In the genomic region with DNA sequence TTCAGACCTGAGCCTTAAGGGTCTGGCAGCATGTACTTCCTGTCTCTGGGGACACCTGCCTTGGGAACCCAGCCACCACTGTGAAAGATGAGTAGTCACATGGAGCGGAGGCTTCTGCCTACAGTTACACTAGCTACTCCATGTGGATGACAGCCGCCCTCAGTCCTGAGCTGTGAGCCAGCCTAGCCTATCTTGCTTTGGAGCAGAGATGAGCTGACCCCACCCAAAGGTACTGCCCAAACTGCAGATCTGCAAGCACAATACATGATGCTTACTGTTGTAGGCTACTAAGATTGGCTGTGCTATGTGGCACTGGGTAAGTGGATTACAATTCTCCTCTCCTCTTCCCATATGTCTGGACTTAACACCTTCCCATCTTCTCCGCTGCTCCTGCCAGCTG, we compare ENCODE assay signal across 27 mouse cellular contexts. TPM values are rescaled to one million over a fixed set of nuclear protein-coding genes. Genes with fewer than 3 reads are reported as not detected.
DNase-seq lines count a peak whose midpoint lies in the region; ATAC-seq and TF ChIP-seq lines count a peak whose summit lies in the region.
"Had no signal": no experiment of that assay in that cellular context is flagged by ENCODE, and none has a peak within 500 bp of the region (broad histone marks: within the 10 kb centered on the region; RNA-seq: fewer than 3 reads in every experiment).

No protein-coding gene starts in this region.

- peak; percentile 79 for ATAC-seq in frontal cortex, adult (ENCODE audit: low TSS enrichment)
- ATAC-seq in midbrain, embryonic 14.5 days (ENCODE audit: low FRiP score, low TSS enrichment): no peak
- no peak for ATAC-seq in midbrain, embryonic 15.5 days (replicated peaks)
- ATAC-seq: forebrain, embryonic 14.5 days; intestine, postnatal 0 days had no signal

- H3K4me2 ChIP-seq in midbrain, embryonic 14.5 days (ENCODE audit: low read length): no peak overlapping the region
- H3K4me2 ChIP-seq in midbrain, embryonic 15.5 days: no peak overlapping the region
- H3K4me2 ChIP-seq: embryonic facial prominence, embryonic 12.5 days; liver, embryonic 13.5 days; midbrain, embryonic 12.5 days had no signal

- no peak overlapping the region for H3K9ac ChIP-seq in midbrain, embryonic 14.5 days (replicated peaks; ENCODE audit: low read length)
- no peak overlapping the region for H3K9ac ChIP-seq in midbrain, embryonic 15.5 days
- H3K9ac ChIP-seq: embryonic facial prominence, embryonic 12.5 days; liver, embryonic 13.5 days; midbrain, embryonic 12.5 days had no signal

- no peaks in the 10 kb centered on the region for H3K27me3 ChIP-seq in midbrain, embryonic 14.5 days (ENCODE audit: control insufficient read depth, insufficient read depth, low read length)
- no peaks in the 10 kb centered on the region for H3K27me3 ChIP-seq in midbrain, embryonic 15.5 days (replicated peaks)
- H3K27me3 ChIP-seq: embryonic facial prominence, embryonic 12.5 days; midbrain, embryonic 12.5 days had no signal

- H3K4me1 ChIP-seq in midbrain, embryonic 14.5 days (ENCODE audit: control insufficient read depth, insufficient read depth, low read length): no peaks in the 10 kb centered on the region; the same call in 1 of the 2 replicates
- H3K4me1 ChIP-seq in midbrain, embryonic 15.5 days: no peaks in the 10 kb centered on the region
- H3K4me1 ChIP-seq: embryonic facial prominence, embryonic 12.5 days; heart, embryonic 10.5 days; liver, embryonic 13.5 days; midbrain, embryonic 12.5 days had no signal

- no peak for TF ChIP-seq CTCF in layer of hippocampus, adult 2 months (conservative IDR thresholded peaks at IDR 0.05)

- no peaks in the 10 kb centered on the region for H3K9me3 ChIP-seq in midbrain, embryonic 14.5 days (ENCODE audit: control insufficient read depth, low read length)
- no peaks in the 10 kb centered on the region for H3K9me3 ChIP-seq in midbrain, embryonic 15.5 days
- H3K9me3 ChIP-seq: embryonic facial prominence, embryonic 12.5 days; heart, embryonic 10.5 days; liver, embryonic 13.5 days; midbrain, embryonic 12.5 days had no signal

- peak overlapping the region; percentile 65; the same call in 1 of the 2 replicates for H3K27ac ChIP-seq in layer of hippocampus, adult 2 months
- H3K27ac ChIP-seq in midbrain, embryonic 14.5 days (replicated peaks; ENCODE audit: low read depth, low read length): 0 out of 2 replicates have a peak overlapping the region, but pooled peaks have one; percentile 13
- no peak overlapping the region for H3K27ac ChIP-seq in midbrain, embryonic 15.5 days
- H3K27ac ChIP-seq: embryonic facial prominence, embryonic 12.5 days; heart, embryonic 10.5 days; liver, embryonic 13.5 days; midbrain, embryonic 12.5 days had no signal

- 91% methylated on average over 3 of the region's 3 CpGs for WGBS in midbrain, embryonic 14.5 days
- WGBS in midbrain, embryonic 15.5 days: 93% methylated on average over 3 of the region's 3 CpGs

- DNase-seq in frontal cortex, postnatal 14 days (ENCODE audit: low spot score in 2 of 2): no peak
- no peak for DNase-seq in layer of hippocampus, adult 2 months (ENCODE audit: low spot score in 2 of 2)
- no peak for DNase-seq in layer of hippocampus, postnatal 36 days
- DNase-seq in midbrain, embryonic 14.5 days: no peak
- no peak for DNase-seq in natural killer cell, adult 2 months (ENCODE audit: low spot score in 2 of 2)
- DNase-seq: liver, embryonic 13.5 days; lung, adult 2 months; spleen, adult 18-20 months had no signal

- no peaks in the 10 kb centered on the region for H3K36me3 ChIP-seq in midbrain, embryonic 14.5 days (ENCODE audit: control insufficient read depth, insufficient read depth, low read length)
- H3K36me3 ChIP-seq in midbrain, embryonic 15.5 days (replicated peaks): no peaks in the 10 kb centered on the region
- H3K36me3 ChIP-seq: embryonic facial prominence, embryonic 12.5 days; heart, embryonic 10.5 days; liver, embryonic 13.5 days; midbrain, embryonic 12.5 days had no signal

- H3K4me3 ChIP-seq in layer of hippocampus, adult 2 months: no peak overlapping the region
- no peak overlapping the region for H3K4me3 ChIP-seq in midbrain, embryonic 14.5 days (replicated peaks; ENCODE audit: low read depth, low read length)
- H3K4me3 ChIP-seq in midbrain, embryonic 15.5 days: no peak overlapping the region
- H3K4me3 ChIP-seq: embryonic facial prominence, embryonic 12.5 days; erythroblast, embryonic 14.5 days; heart, embryonic 10.5 days; liver, embryonic 13.5 days; midbrain, embryonic 12.5 days had no signal

RNA-seq across cellular contexts. Expression of a gene that starts 2.7 kb away (rescaled TPM):
- total RNA-seq in layer of hippocampus, adult 2 months (2021): not detected
- total RNA-seq in layer of hippocampus, postnatal 36 days (2021): not detected
- polyA plus RNA-seq in midbrain, embryonic 14.5 days (2014; fragmentation: Nextera tagmentation; extraction: Ambion mirVana): not detected in 2 replicates
- polyA plus RNA-seq in midbrain, embryonic 15.5 days (2015; fragmentation: Nextera tagmentation; extraction: Ambion mirVana): not detected in 2 replicates
- total RNA-seq: adrenal gland, adult 2 months; granulocyte monocyte progenitor cell, adult 5-6 weeks; heart, postnatal 4 days; left cerebral cortex, postnatal 14 days; megakaryocyte progenitor cell, adult 5-6 weeks; MEL had no signal
- polyA plus RNA-seq: adrenal gland, adult 2 months; C2C12; embryonic facial prominence, embryonic 12.5 days; erythroblast, embryonic 14.5 days; forebrain, embryonic 14.5 days; heart, embryonic 10.5 days; heart, embryonic 16.5 days; intestine, postnatal 0 days; kidney, embryonic 14.5 days; limb, embryonic 14.5 days; liver, embryonic 13.5 days; lung, adult 2 months; midbrain, embryonic 12.5 days; neural tube, embryonic 14.5 days had no signal

RNA-seq across cellular contexts. Expression of a gene that starts 8.1 kb away (rescaled TPM):
- 10 to 100 TPM; 96.7 to 97.7 TPM for total RNA-seq in layer of hippocampus, adult 2 months (2021)
- total RNA-seq in layer of hippocampus, postnatal 36 days (2021): 100 to 1,000 TPM in 1 of 2 experiments, 10 to 100 TPM in 1; 83.4 to 109 TPM
- polyA plus RNA-seq in midbrain, embryonic 14.5 days (2014; fragmentation: Nextera tagmentation; extraction: Ambion mirVana): 25.5 and 40.2 TPM in 2 replicates
- polyA plus RNA-seq in midbrain, embryonic 15.5 days (2015; fragmentation: Nextera tagmentation; extraction: Ambion mirVana): 49.3 and 54.0 TPM in 2 replicates
- polyA plus RNA-seq: erythroblast, embryonic 14.5 days had no signal

RNA-seq across cellular contexts. Expression of a gene that starts 14.7 kb away (rescaled TPM):
- 100 to 1,000 TPM; 655 to 657 TPM for total RNA-seq in layer of hippocampus, adult 2 months (2021)
- total RNA-seq in layer of hippocampus, postnatal 36 days (2021): 100 to 1,000 TPM; 602 to 611 TPM
- 37.5 and 53.7 TPM in 2 replicates for polyA plus RNA-seq in midbrain, embryonic 14.5 days (2014; fragmentation: Nextera tagmentation; extraction: Ambion mirVana)
- polyA plus RNA-seq in midbrain, embryonic 15.5 days (2015; fragmentation: Nextera tagmentation; extraction: Ambion mirVana): 56.0 and 56.4 TPM in 2 replicates
- total RNA-seq: granulocyte monocyte progenitor cell, adult 5-6 weeks; heart, postnatal 4 days; megakaryocyte progenitor cell, adult 5-6 weeks; MEL had no signal
- polyA plus RNA-seq: C2C12; erythroblast, embryonic 14.5 days; heart, embryonic 16.5 days; kidney, embryonic 14.5 days; liver, embryonic 13.5 days; lung, adult 2 months had no signal

RNA-seq across cellular contexts. Expression of a gene that starts 31.4 kb away (rescaled TPM):
- total RNA-seq in layer of hippocampus, adult 2 months (2021): 100 to 1,000 TPM; 146 to 150 TPM
- 100 to 1,000 TPM; 135 to 142 TPM for total RNA-seq in layer of hippocampus, postnatal 36 days (2021)
- 19.1 and 29.4 TPM in 2 replicates for polyA plus RNA-seq in midbrain, embryonic 14.5 days (2014; fragmentation: Nextera tagmentation; extraction: Ambion mirVana)
- polyA plus RNA-seq in midbrain, embryonic 15.5 days (2015; fragmentation: Nextera tagmentation; extraction: Ambion mirVana): 26.0 and 32.7 TPM in 2 replicates
- total RNA-seq: granulocyte monocyte progenitor cell, adult 5-6 weeks; megakaryocyte progenitor cell, adult 5-6 weeks; MEL had no signal
- polyA plus RNA-seq: erythroblast, embryonic 14.5 days; heart, embryonic 16.5 days had no signal
